Mouse (Mus musculus): ENCODE data around the gene Tut1.

- no peak for TF ChIP-seq MYOD1 (IDR thresholded peaks at IDR 0.05; ENCODE audit: control insufficient read depth, insufficient read length, low read depth)
- TF ChIP-seq CTCF (IDR thresholded peaks at IDR 0.05; ENCODE audit: control insufficient read depth, insufficient read depth, insufficient read length), result no peak
- TF ChIP-seq CEBPB (IDR thresholded peaks at IDR 0.05; ENCODE audit: low read depth), result no peak
These were observed 524 bp downstream of the Tut1 start for GRCm38 (mm10) chr19:8954171-8954570.
